Mouse (Mus musculus) kidney, embryonic 16.5 days (tissue): ENCODE results near the gene Spag8. TPM values are rescaled to one million over a fixed set of nuclear protein-coding genes. Genes with fewer than 3 reads are reported as not detected.

Experiments
- ATAC-seq: fragments of 200-750 bp; cut with Nextera tagmentation; 2 replicates; pipeline ENCODE4 v1.8.0; 2017; ENCODE audit warnings: moderate TSS enrichment; ENCODE audit not compliant: low FRiP score, low TSS enrichment
- H3K27ac ChIP-seq: fragments of 300-500 bp; sonication (generic); 2 replicates; pipeline ENCODE4 v1.5.1; 2014; ENCODE audit warnings: low read length
- H3K27me3 ChIP-seq: fragments of 300-500 bp; sonication (generic); 2 replicates; pipeline ENCODE4 v1.6.1; 2014; ENCODE audit warnings: low read length, control low read depth, mixed read lengths; ENCODE audit not compliant: insufficient read depth
- H3K36me3 ChIP-seq: fragments of 300-500 bp; sonication (generic); 2 replicates; pipeline ENCODE4 v1.6.1; 2014; ENCODE audit warnings: low read length, control low read depth, mixed read lengths; ENCODE audit not compliant: insufficient read depth
- H3K4me1 ChIP-seq: fragments of 300-500 bp; sonication (generic); 2 replicates; pipeline ENCODE4 v1.6.1; 2014; ENCODE audit warnings: low read length, control low read depth, mixed read lengths; ENCODE audit not compliant: insufficient read depth
- H3K4me2 ChIP-seq: fragments of 300-500 bp; sonication (generic); replicated peaks from 2 replicates; pipeline ENCODE4 v1.6.1; 2014; ENCODE audit warnings: low read depth, low read length
- H3K4me3 ChIP-seq: fragments of 300-500 bp; sonication (generic); 2 replicates; pipeline ENCODE4 v1.5.1; 2014; ENCODE audit warnings: mild to moderate bottlenecking, low read length
- H3K9ac ChIP-seq: fragments of 300-500 bp; sonication (generic); replicated peaks from 2 replicates; pipeline ENCODE4 v1.6.1; 2014; ENCODE audit warnings: low read length
- H3K9me3 ChIP-seq: fragments of 300-500 bp; sonication (generic); 2 replicates; pipeline ENCODE4 v1.6.1; 2016; ENCODE audit warnings: low read length, control low read depth
- WGBS: fragments of 180-500 bp; shearing (Covaris S2); extraction: QIAGEN DNeasy Blood & Tissue Kit; methylation state at CpG from one replicate; pipeline ENCODE4 v1.1.7; 2014; 5-methylcytosine and 5-hydroxymethylcytosine counted together
- polyA plus RNA-seq: library from polyadenylated mRNA; unstranded; fragments of >200 nt; fragmentation: Nextera tagmentation; extraction: Ambion mirVana; gene quantifications from 2 replicates; pipeline ENCODE4 v1.2.1, GENCODE M21; 2015

Gene Spag8
- polyA plus RNA-seq, 1 experiment from 2014 or later = 1.4 TPM

DNA sequence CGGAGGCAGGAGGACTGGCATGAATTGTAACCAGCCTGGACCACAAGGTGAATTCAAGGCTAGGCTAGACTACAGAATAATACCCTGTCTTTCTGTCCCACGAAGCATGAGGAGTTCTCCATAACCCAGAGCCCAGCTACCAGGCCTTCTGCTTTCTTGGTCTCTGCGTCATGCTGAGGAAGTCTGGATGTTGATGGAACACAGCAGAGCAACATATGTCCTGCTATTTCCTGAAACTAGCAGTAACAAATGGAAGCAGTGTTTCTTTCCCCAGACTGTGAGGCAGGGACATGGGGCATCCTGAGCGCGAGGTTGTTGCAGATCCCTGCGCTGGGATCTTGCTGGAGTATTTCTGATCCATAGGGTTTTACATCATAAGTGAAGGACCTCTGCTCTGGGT lies 25.1 kb upstream of the Spag8 start:
- Histone ChIP-seq H3K9ac (no peak overlapping the region), H3K9me3 (no peaks in the 10 kb centered on the region), H3K4me2 (no peak overlapping the region), H3K27ac (no peak overlapping the region), H3K36me3 (no peaks in the 10 kb centered on the region; the same call in 1 of the 2 replicates), H3K4me1 (no peaks in the 10 kb centered on the region), H3K4me3 (no peak overlapping the region), H3K27me3 (no peaks in the 10 kb centered on the region)
- ATAC-seq = no peak
- WGBS = 89% methylated on average over 6 of the region's 6 CpGs

DNA sequence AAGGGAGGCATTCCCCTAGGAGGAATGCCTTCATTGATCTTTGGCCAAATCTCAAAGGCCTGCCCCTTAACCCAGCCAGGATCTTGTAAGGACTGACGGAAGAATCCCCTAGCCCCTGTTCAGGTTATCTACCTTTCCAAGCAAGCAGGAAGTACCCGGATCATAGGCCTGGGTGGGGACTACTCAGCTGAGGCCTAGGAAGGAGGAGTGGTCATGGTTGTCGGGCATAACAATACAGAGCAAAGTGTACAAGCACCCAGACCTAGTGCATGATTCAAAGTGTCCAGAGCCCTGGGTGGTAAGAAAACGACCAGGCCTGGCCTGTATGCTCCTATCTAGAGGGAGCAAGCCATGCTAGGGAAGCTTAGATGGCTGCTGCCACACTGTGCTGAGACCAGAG lies 22.2 kb upstream of the Spag8 start:
- Histone ChIP-seq H3K4me3 (no peak overlapping the region), H3K9ac (no peak overlapping the region), H3K36me3 (no peaks in the 10 kb centered on the region), H3K27ac (no peak overlapping the region), H3K4me2 (no peak overlapping the region), H3K4me1 (peaks cover 4% of the 10 kb centered on the region; the same call in 1 of the 2 replicates), H3K27me3 (no peaks in the 10 kb centered on the region), H3K9me3 (no peaks in the 10 kb centered on the region)
- no peak for ATAC-seq
- 63% methylated on average over 4 of the region's 4 CpGs for WGBS

DNA sequence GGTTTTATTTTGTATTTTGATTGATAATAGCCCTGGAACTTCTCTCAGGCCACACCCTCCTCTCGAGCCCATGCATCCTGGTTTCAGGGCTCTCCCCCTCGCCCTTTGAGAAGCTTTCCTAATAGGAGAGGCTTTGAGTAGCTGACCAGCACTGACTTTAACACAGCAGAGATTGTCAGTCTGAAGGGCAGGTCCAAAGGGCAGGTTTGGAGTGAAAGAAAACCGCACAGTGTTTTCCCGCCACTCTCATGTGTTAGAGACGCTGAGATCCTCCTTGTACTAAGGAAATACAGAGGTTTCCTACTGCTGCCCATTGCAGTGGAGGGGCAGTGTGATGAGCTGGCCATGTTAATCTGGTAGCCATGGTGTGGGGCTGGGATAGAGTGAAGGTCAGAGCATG lies 21.6 kb upstream of the Spag8 start:
- no peak overlapping the region for H3K4me3 ChIP-seq
- ATAC-seq = no peak
- H3K27ac ChIP-seq = no peak overlapping the region
- peaks cover 5% of the 10 kb centered on the region; the same call in 1 of the 2 replicates for H3K4me1 ChIP-seq
- H3K36me3 ChIP-seq = no peaks in the 10 kb centered on the region
- H3K9ac ChIP-seq = no peak overlapping the region
- H3K4me2 ChIP-seq = no peak overlapping the region
- WGBS = 70% methylated on average over 5 of the region's 5 CpGs
- no peaks in the 10 kb centered on the region for H3K9me3 ChIP-seq
- H3K27me3 ChIP-seq = no peaks in the 10 kb centered on the region

DNA sequence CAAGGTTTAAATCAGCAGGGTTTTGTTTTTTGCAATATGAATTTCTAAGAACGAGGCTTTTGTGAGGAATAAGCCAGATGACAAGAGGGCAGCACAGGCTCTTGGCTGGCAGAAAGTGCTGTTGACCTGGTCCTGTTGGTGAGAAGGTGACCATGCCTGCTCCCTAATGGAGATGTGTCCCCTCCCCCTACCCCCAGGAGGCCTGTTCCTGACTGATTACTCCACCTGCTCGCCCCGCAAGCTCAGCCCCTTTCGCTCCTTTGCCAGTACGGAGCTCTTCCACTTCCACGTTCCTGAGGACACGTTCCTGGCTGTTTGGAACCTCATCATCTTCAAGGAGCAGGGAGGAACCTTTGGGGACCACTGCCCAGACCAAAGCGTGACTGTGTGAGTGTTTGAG lies 20.3 kb upstream of the Spag8 start:
- no peak overlapping the region for H3K27ac ChIP-seq
- H3K27me3 ChIP-seq = no peaks in the 10 kb centered on the region
- H3K4me1 ChIP-seq = peaks cover 12% of the 10 kb centered on the region; the same call in 1 of the 2 replicates
- no peak for ATAC-seq
- H3K9ac ChIP-seq = no peak overlapping the region
- no peaks in the 10 kb centered on the region for H3K9me3 ChIP-seq
- H3K36me3 ChIP-seq = no peaks in the 10 kb centered on the region
- WGBS = 71% methylated on average over 8 of the region's 8 CpGs
- H3K4me3 ChIP-seq = no peak overlapping the region
- H3K4me2 ChIP-seq = no peak overlapping the region

DNA sequence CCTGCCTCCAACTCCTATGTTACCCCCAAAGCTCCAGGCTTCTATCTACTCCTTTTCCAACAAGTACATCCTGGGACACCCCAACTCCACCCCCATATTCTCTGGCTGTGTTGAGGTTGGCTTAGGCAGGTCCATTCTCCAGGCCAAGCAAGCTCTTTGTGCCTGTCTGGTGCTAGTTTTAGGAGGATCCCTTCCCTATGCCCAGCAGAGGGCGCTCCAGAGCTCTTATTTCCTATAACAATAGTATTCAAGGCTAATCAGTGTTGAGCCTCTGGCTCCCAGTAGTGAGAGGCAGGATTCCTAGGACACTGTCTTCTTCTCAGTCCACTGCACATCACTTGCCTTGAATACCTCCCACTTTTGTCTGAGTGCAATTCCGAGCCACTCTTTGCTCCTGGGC lies 18.7 kb upstream of the Spag8 start:
- Histone ChIP-seq H3K27me3 (no peaks in the 10 kb centered on the region), H3K36me3 (no peaks in the 10 kb centered on the region), H3K4me3 (no peak overlapping the region), H3K9ac (no peak overlapping the region), H3K27ac (no peak overlapping the region), H3K4me2 (no peak overlapping the region), H3K4me1 (peaks cover 16% of the 10 kb centered on the region; the same call in 1 of the 2 replicates), H3K9me3 (no peaks in the 10 kb centered on the region)
- peak; percentile 20; the same call in 1 of the 2 replicates for ATAC-seq
- 5% methylated on average over 2 of the region's 2 CpGs for WGBS

DNA sequence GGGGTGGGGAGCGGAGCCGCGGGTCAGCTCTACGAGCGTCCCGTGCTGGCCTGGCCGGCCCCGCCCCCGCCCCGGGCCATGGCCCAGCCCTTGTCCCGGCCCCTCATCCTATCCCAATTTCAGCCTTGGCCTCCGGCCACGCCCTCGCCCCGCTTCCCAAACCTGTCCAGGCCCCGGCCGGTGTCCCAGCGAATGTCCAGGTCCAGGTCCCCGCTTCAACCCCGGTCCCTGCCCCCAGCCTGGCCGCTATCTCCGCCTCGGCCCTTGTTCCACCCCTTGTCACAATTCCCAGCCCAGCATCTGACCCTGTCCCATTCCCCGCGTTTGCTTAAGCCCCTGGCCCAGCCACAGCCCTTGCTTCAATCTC lies 16.0 kb upstream of the Spag8 start:
- Histone ChIP-seq H3K4me3 (peak overlapping the region; percentile 85), H3K27me3 (peaks cover 18% of the 10 kb centered on the region), H3K9me3 (no peaks in the 10 kb centered on the region), H3K9ac (peak overlapping the region; percentile 86), H3K27ac (peak overlapping the region; percentile 68; the same call in 1 of the 2 replicates), H3K4me2 (peak overlapping the region; percentile 80), H3K4me1 (peaks cover 16% of the 10 kb centered on the region; the same call in 1 of the 2 replicates), H3K36me3 (no peaks in the 10 kb centered on the region)
- ATAC-seq = peak; percentile 86
- under 1% methylated on average over 22 of the region's 25 CpGs for WGBS

DNA sequence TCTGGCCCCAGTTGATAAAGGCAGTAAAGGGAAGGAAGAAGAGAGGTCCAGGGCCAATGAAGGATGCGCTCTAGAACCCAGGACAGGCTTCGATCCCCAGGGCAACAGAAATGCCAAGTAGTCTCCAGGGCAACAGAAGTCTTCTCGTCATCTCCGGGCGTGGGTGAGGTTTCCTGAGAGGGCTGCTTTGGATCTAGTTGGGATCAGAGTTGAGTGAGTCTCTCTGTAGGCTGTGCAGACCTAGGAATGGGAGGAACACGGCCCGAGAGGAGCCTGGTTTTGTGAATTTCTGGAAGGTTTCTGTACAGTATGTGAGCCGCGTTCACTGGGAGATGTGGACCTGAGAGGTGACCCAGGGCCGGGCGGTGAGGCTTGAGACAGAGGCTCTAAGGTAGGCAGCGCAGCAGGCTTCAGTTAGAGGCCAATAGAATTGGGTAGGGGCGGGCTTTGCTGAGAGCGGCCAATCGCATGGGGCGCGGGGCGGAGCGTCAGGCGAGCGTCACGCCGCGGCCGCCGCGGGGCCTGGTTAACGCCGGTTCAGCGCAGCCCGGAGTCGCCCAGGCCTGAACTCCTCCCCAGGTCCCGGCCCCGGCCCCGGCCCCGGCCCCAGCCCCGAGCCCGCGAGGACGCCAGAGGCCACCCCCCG lies 15.5 kb upstream of the Spag8 start, which contains the start of the genes Tmem8b and Fam221b:
Tmem8b (plus strand) TSS at position 190 of the 646 bp plus-strand sequence.
Fam221b (minus strand) TSS at position 364 of the 646 bp plus-strand sequence.
- peak within 1 kb of the TSS; percentile 80 for H3K4me2 ChIP-seq
- under 1% methylated on average over 34 of the region's 41 CpGs for WGBS
- peak within 1 kb of the TSS; percentile 85 for H3K4me3 ChIP-seq
- H3K4me1 ChIP-seq = peaks cover 16% of the 10 kb centered on the region; the same call in 1 of the 2 replicates
- H3K27me3 ChIP-seq = peaks cover 18% of the 10 kb centered on the region
- H3K9ac ChIP-seq = peak within 1 kb of the TSS; percentile 86
- H3K27ac ChIP-seq = peak within 1 kb of the TSS; percentile 68; the same call in 1 of the 2 replicates
- H3K36me3 ChIP-seq = no peaks in the 10 kb centered on the region
- peak; percentile 95 for ATAC-seq
- H3K9me3 ChIP-seq = no peaks in the 10 kb centered on the region

DNA sequence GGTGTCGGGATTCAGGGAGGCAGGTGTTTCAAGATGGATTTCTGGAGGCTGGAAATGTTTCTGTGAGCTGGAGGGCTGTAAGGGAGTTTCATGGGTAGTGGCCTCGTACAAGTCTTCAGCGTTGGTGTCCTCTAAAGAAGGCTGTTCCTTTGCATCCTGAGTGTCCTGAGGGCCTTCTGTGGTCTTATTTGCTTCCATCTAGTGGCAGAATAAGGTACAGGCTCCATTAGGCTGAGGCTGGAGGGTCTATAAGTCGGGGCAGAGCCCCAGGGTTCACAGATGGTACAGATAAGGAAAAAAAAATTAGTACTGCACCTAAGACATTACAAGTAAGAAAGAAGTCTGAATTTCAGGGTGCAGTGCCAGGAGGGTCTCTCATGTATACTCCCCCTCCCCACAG lies 13.0 kb upstream of the Spag8 start:
- no peak overlapping the region for H3K4me3 ChIP-seq
- H3K9me3 ChIP-seq = no peaks in the 10 kb centered on the region
- peaks cover 11% of the 10 kb centered on the region; the same call in 1 of the 2 replicates for H3K4me1 ChIP-seq
- peaks cover 38% of the 10 kb centered on the region for H3K27me3 ChIP-seq
- no peak overlapping the region for H3K9ac ChIP-seq
- 16% methylated on average over 4 of the region's 4 CpGs for WGBS
- H3K36me3 ChIP-seq = no peaks in the 10 kb centered on the region
- no peak overlapping the region for H3K4me2 ChIP-seq
- no peak overlapping the region for H3K27ac ChIP-seq
- no peak for ATAC-seq

DNA sequence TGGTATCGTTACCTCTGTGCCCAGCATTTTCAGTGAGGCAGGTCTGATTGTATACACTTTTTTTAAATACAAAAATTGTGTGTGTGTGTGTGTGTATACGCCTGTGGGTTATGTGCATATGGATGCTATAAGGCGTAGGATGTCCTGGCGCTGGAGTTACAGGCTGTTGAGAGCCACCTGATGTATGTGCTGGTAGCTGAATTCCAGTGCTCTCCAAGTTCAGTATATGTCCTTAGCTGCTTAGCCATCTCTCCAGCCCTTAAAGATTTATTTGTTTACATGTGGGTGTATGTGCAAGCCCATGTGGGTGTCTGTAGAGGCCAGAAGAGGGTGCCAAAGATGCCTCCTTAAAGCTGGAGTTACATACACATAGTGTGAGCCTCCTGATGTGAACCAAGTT lies 3.8 kb upstream of the Spag8 start:
- H3K9ac ChIP-seq = no peak overlapping the region
- peaks cover 12% of the 10 kb centered on the region for H3K27me3 ChIP-seq

More for the DNA sequence above, 3.8 kb upstream of the Spag8 start:
- Histone ChIP-seq H3K36me3 (no peaks in the 10 kb centered on the region), H3K4me1 (peaks cover 17% of the 10 kb centered on the region), H3K4me3 (peak overlapping the region; percentile 81), H3K27ac (no peak overlapping the region), H3K9me3 (no peaks in the 10 kb centered on the region), H3K4me2 (peak overlapping the region; percentile 43)
- ATAC-seq = no peak
- 57% methylated on average over 4 of the region's 4 CpGs for WGBS
